Mouse (Mus musculus) lung, adult 2 months (tissue): Measurements from ENCODE around the gene Scarb1.
A peak's percentile ranks its signal among the peaks of the same experiment; 100 is the strongest.

ENCODE experiments used
- CTCF ChIP-seq: fragments of 200-500 bp; IDR thresholded peaks from 2 replicates; pipeline ENCODE4 v1.5.1; 2011; ENCODE audit warnings: mild to moderate bottlenecking, low read length, control low read depth; ENCODE audit not compliant: insufficient read depth
- POLR2A ChIP-seq: fragments of 200-500 bp; IDR thresholded peaks from 2 replicates; pipeline ENCODE4 v1.6.1; 2011; ENCODE audit warnings: low read depth, mild to moderate bottlenecking, control low read depth, low read length, borderline replicate concordance; ENCODE audit errors: extremely low read depth

- no peak for TF ChIP-seq CTCF
- peak; percentile 33; the same call in 1 of the 2 replicates for TF ChIP-seq POLR2A
Observed at GRCm38 (mm10) chr5:125383637-125384420, 42.9 kb upstream of the Scarb1 start.
